Mouse (Mus musculus) liver, embryonic 13.5 days (tissue): ENCODE measurements at regions not wholly inside any gene's neighbourhood (a gene's known extent, or its start where the extent isn't known, plus 50 kb on each side); places are given as distances from the start of the nearest gene placed in this dataset.

Experiments used
- ATAC-seq: fragments of 200-750 bp; cut with Nextera tagmentation; 2 replicates; pipeline ENCODE4 v1.8.0; 2017; ENCODE audit warnings: low read depth, mild to moderate bottlenecking, moderate number of reproducible peaks, moderate library complexity
- DNase-seq: peaks from one replicate; pipeline ENCODE4 v3.0.0; 2022
- H3K27ac ChIP-seq: fragments of 300-500 bp; sonication (generic); 2 replicates; pipeline ENCODE4 v1.5.1; 2015; ENCODE audit warnings: moderate library complexity, mild to moderate bottlenecking, inconsistent platforms
- H3K27me3 ChIP-seq: fragments of 300-500 bp; sonication (generic); 2 replicates; pipeline ENCODE4 v1.6.1; 2015; ENCODE audit warnings: mild to moderate bottlenecking, inconsistent platforms
- H3K36me3 ChIP-seq: fragments of 300-500 bp; sonication (generic); 2 replicates; pipeline ENCODE4 v1.6.1; 2015; ENCODE audit warnings: mild to moderate bottlenecking, inconsistent platforms
- H3K4me1 ChIP-seq: fragments of 300-500 bp; sonication (generic); replicated peaks from 2 replicates; pipeline ENCODE4 v1.6.1; 2015; ENCODE audit warnings: inconsistent platforms
- H3K4me2 ChIP-seq: fragments of 300-500 bp; sonication (generic); 2 replicates; pipeline ENCODE4 v1.6.1; 2015; ENCODE audit warnings: inconsistent platforms, mild to moderate bottlenecking, moderate library complexity
- H3K4me3 ChIP-seq: fragments of 300-500 bp; sonication (generic); replicated peaks from 2 replicates; pipeline ENCODE4 v1.5.1; 2015; ENCODE audit warnings: mild to moderate bottlenecking, inconsistent platforms
- H3K9ac ChIP-seq: fragments of 300-500 bp; sonication (generic); 2 replicates; pipeline ENCODE4 v1.6.1; 2015; ENCODE audit warnings: mild to moderate bottlenecking, inconsistent platforms
- H3K9me3 ChIP-seq: fragments of 300-500 bp; sonication (generic); replicated peaks from 2 replicates; pipeline ENCODE4 v1.6.1; 2016; ENCODE audit warnings: inconsistent platforms
- WGBS: fragments of 180-500 bp; shearing (Covaris S2); methylation state at CpG from one replicate; pipeline ENCODE4 v1.1.7; 2015; ENCODE audit not compliant: insufficient replicate concordance; 5-methylcytosine and 5-hydroxymethylcytosine counted together

DNA sequence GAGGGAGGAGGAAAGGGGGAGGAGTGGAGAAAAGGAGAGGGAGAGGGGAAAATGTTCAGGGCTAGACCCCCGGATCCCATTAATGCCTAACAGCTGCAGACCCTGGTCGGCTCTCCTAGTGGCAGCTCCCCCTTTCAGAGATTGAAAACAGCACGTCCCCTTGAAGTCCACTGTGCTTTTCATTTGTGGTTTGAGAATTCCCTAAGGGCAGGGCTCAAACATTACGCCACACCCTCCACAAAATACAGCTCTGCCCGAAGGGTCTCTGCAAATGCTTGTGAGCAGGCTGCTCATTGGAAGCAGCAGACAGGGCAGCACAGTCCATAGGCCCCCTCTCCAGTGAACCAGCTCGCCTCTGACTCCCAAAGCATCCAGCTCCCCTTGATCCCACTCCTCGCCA is 159.3 kb upstream of the Ctnnb1 start:
- Histone ChIP-seq H3K36me3 (no peaks in the 10 kb centered on the region), H3K9ac (no peak overlapping the region), H3K4me1 (peaks cover 18% of the 10 kb centered on the region), H3K9me3 (no peaks in the 10 kb centered on the region), H3K4me2 (no peak overlapping the region), H3K27me3 (no peaks in the 10 kb centered on the region), H3K4me3 (no peak overlapping the region), H3K27ac (no peak overlapping the region)
- ATAC-seq (no peak), DNase-seq (no peak)
- 38% methylated on average over 7 of the region's 7 CpGs for WGBS

DNA sequence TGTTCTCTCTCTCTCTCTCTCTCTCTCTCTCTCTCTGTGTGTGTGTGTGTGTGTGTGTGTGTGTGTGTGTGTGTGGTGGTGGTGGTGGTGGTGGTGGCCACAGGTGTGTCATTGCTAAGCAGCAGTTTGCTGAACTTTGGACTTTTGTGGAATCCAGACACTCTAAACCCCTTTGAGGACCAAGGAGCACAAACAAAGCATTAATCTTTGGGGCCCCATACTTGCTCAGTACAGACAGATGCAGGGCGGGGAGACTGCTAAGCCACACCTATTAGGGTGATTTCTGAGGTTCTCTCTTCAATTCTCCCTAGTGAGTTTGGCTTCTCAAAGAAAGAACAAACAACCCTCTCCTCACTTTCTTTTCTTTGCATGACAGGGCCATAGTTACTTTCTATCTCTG is 158.1 kb upstream of the Ctnnb1 start:
- H3K4me2 ChIP-seq = no peak overlapping the region
- H3K9me3 ChIP-seq = no peaks in the 10 kb centered on the region
- peaks cover 24% of the 10 kb centered on the region for H3K4me1 ChIP-seq
- 21% methylated on average over 1 of the region's 1 CpGs for WGBS
- H3K4me3 ChIP-seq = no peak overlapping the region
- no peak overlapping the region for H3K27ac ChIP-seq
- H3K36me3 ChIP-seq = no peaks in the 10 kb centered on the region
- H3K9ac ChIP-seq = no peak overlapping the region
- ATAC-seq = no peak
- DNase-seq = no peak
- no peaks in the 10 kb centered on the region for H3K27me3 ChIP-seq

DNA sequence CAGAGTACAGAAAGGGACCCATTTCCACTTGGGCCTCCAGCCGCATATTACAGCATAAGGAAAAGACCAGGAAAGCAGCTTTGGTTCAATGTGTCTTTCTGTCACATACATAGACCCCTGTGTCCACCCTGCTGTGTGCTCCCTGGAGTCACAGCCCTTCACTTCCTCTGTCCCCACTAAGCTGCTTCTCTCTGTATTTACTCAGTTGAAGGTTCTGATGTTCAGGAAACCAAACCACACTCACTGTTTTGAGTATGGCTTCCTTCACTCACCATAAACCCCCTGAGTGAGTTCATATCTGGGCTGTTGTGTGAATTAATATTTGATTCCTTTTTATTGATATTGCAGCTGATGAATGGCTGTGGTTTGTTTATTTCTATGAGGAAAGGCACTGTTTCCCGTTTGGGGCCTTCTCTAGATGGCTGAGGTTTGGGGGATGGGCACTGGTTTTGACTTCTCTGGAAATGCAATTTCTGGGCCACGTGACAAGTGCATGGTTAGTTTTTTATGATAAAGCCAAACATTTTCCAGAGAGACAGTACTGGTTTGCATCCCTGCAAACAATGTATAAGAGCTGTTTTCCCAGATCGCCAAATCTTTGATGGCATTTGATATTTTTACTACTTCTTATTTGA is 157.0 kb upstream of the Ctnnb1 start:
- Histone ChIP-seq H3K36me3 (no peaks in the 10 kb centered on the region), H3K4me1 (peaks cover 35% of the 10 kb centered on the region), H3K27ac (no peak overlapping the region), H3K4me2 (no peak overlapping the region), H3K4me3 (no peak overlapping the region), H3K9ac (no peak overlapping the region), H3K27me3 (no peaks in the 10 kb centered on the region), H3K9me3 (no peaks in the 10 kb centered on the region)
- ATAC-seq = no peak
- WGBS = 37% methylated on average over 4 of the region's 4 CpGs
- no peak for DNase-seq

DNA sequence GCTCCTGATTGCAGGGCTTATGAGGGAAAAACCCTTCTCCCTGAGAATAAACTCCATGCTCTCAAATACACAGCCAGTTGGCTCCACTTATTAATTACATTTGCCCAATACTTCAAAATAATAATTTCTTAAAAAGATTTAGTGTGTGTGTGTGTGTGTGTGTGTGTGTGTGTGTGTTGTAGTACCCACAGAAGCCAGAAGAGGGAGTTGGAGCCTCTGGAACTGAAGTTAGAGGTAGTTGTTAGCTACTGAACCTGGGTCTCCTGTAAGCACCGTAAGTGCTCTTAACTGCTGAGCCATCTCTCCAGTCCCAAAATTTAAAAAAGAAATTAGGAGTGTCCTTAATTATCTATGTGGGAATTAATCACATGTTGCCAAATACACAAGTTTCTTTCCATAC is 154.8 kb upstream of the Ctnnb1 start:
- H3K9ac ChIP-seq = no peak overlapping the region
- no peaks in the 10 kb centered on the region for H3K27me3 ChIP-seq
- ATAC-seq (no peak), DNase-seq (no peak)
- no peaks in the 10 kb centered on the region for H3K9me3 ChIP-seq
- peaks cover 39% of the 10 kb centered on the region for H3K4me1 ChIP-seq
- no peak overlapping the region for H3K4me2 ChIP-seq
- no peaks in the 10 kb centered on the region for H3K36me3 ChIP-seq
- H3K27ac ChIP-seq = no peak overlapping the region
- no peak overlapping the region for H3K4me3 ChIP-seq
- 92% methylated on average over 1 of the region's 1 CpGs for WGBS

DNA sequence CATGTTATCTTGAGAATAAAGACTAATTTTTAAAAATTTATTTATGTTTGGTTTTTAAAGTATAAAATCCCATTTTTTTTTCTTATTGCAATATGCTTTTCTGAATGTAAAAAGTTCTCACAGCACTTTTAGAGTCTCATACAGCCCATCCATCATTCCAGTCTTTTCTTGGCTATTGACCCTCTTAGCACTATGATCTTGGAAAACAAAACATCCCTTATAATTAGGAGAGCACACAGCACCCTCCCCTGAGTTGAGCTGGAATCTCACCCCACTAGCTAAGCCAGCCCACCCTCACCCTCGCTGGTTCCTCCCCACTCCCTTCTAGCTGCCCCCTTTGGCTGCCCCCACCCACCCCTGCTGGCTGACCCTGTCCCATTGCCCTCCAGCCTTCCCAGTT is 154.2 kb upstream of the Ctnnb1 start:
- Histone ChIP-seq H3K9me3 (no peaks in the 10 kb centered on the region), H3K4me1 (peaks cover 39% of the 10 kb centered on the region), H3K27ac (0 out of 2 replicates have a peak overlapping the region, but pooled peaks have one; percentile 48), H3K27me3 (no peaks in the 10 kb centered on the region), H3K9ac (no peak overlapping the region), H3K4me2 (no peak overlapping the region), H3K36me3 (no peaks in the 10 kb centered on the region), H3K4me3 (no peak overlapping the region)
- 20% methylated on average over 1 of the region's 1 CpGs for WGBS
- ATAC-seq (no peak), DNase-seq (no peak)

DNA sequence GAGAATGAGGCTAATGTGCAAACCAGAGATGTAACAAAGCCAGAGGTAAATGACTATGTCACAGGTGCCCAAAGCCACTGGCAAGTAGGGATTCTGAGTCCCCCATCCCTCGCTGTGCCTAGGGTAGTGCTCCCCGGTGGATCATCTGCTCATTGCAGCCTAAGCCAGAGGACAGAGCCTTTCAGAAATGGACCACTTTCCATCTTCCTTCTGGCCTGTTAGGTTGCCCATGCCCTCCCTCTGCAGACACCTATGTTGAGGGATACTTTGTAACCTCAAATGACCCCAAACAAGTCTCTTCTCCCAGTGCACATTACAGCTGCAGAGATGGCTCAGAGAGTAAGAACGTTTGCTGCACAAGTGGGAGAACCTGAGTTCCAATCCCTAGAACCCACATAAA is 153.3 kb upstream of the Ctnnb1 start:
- Histone ChIP-seq H3K27me3 (no peaks in the 10 kb centered on the region), H3K4me2 (no peak overlapping the region), H3K9ac (no peak overlapping the region), H3K4me1 (peaks cover 34% of the 10 kb centered on the region), H3K4me3 (no peak overlapping the region), H3K36me3 (no peaks in the 10 kb centered on the region), H3K9me3 (no peaks in the 10 kb centered on the region), H3K27ac (peak overlapping the region; percentile 48; the same call in 1 of the 2 replicates)
- 37% methylated on average over 3 of the region's 3 CpGs for WGBS
- ATAC-seq (peak; percentile 16; the same call in 1 of the 2 replicates), DNase-seq (no peak)

DNA sequence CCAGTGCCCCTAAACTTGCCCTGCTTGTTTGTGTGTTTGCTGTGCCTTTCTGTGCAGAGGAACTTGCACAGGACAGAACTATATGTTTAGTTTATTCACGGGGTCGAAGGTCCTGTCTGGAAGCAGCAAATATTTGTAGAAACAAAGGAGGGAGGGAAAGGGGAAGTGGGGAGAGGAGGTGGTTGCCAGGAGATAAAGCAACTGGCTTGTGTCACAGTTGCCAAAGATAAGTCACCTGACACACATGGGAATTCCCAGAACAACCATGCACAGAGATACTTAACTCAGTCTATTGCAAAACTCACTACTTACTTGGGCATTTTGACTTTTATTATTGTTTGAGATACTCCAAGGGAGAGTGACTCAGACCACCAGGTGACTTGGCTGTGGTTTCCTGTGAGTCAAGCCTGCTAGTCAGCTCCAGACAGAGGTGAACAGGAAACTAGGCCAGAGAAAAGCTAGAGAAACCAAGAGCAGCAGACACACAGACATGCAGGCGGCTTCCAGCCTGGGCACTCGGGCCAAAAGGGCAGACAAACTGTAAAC is 152.5 kb upstream of the Ctnnb1 start:
- no peak overlapping the region for H3K4me2 ChIP-seq
- DNase-seq = peak; percentile 14
- peak overlapping the region; percentile 48 for H3K27ac ChIP-seq
- ATAC-seq = peak; percentile 63
- WGBS = 4% methylated on average over 4 of the region's 4 CpGs
- no peaks in the 10 kb centered on the region for H3K9me3 ChIP-seq
- no peaks in the 10 kb centered on the region for H3K36me3 ChIP-seq
- no peak overlapping the region for H3K9ac ChIP-seq
- H3K27me3 ChIP-seq = no peaks in the 10 kb centered on the region
- no peak overlapping the region for H3K4me3 ChIP-seq
- peaks cover 28% of the 10 kb centered on the region for H3K4me1 ChIP-seq

DNA sequence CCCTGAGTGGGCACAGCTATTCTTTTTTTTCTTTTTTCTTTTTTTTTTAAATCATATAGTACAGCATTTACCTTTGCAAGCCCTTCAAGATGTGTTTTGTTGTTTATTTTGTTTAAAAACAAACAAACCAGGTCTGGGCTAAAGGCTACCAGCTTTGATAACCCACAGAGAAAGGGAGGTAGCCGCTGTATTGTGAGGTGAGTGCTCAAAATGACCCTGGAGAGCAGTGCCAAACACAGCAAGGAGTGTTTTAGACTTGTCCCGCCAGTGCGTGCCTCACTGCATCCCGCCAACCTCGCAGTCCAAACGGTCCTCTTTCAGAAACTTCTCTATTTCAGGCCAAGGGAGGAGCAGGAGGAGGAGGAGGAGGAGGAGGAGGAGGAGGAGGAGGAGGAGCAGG is 152.0 kb upstream of the Ctnnb1 start:
- 11% methylated on average over 6 of the region's 6 CpGs for WGBS

DNA sequence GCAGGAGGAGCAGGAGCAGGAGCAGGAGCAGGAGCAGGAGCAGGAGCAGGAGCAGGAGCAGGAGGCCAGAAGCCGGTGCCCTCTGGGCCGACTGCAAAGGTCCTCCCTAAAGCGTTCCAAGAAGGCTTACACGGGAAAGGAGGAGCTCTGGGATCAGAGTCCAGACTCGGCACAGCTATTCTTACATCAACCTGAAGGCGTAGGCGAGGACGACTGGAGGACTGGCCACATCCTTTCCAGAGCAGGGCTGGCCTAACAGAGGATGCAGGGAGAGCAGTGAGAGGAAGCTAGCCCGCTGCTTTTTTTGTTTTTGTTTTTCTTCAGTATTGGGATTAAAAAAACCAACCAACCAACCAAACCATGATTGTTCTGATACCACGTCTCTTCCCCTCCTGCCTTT is 151.5 kb upstream of the Ctnnb1 start:
- ATAC-seq = no peak
- Histone ChIP-seq H3K9ac (no peak overlapping the region), H3K4me1 (peaks cover 22% of the 10 kb centered on the region), H3K9me3 (no peaks in the 10 kb centered on the region), H3K36me3 (no peaks in the 10 kb centered on the region), H3K4me3 (no peak overlapping the region), H3K27me3 (no peaks in the 10 kb centered on the region), H3K27ac (no peak overlapping the region), H3K4me2 (no peak overlapping the region)
- no peak for DNase-seq
- 29% methylated on average over 10 of the region's 10 CpGs for WGBS

More for the DNA sequence above, 152.0 kb upstream of the Ctnnb1 start:
- no peak for DNase-seq
- Histone ChIP-seq H3K27ac (peak overlapping the region; percentile 44), H3K27me3 (no peaks in the 10 kb centered on the region), H3K4me1 (peaks cover 23% of the 10 kb centered on the region), H3K4me3 (no peak overlapping the region), H3K9ac (no peak overlapping the region), H3K36me3 (no peaks in the 10 kb centered on the region), H3K9me3 (no peaks in the 10 kb centered on the region), H3K4me2 (no peak overlapping the region)
- no peak for ATAC-seq

DNA sequence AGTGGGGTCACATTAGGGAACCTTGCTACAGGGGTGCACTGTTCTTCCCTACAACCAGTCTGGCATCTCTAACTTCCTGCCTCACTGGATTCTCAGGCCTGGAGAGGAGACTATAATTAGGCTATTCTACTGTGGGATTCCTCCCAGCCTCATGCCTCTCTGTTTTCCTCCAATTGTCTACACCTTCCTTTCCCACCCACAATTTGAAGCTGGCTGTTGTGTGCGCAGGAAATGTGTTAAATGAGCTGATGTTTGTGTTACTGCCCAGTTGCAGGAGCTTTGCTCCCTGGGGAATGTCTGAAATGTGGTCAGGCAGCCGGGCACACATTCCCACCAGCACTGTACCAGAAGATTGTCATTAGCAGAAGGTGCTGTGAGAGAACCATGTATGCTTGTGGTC is 150.6 kb upstream of the Ctnnb1 start:
- no peaks in the 10 kb centered on the region for H3K27me3 ChIP-seq
- peak overlapping the region; percentile 32; the same call in 1 of the 2 replicates for H3K27ac ChIP-seq
- H3K9ac ChIP-seq = no peak overlapping the region
- peaks cover 22% of the 10 kb centered on the region for H3K4me1 ChIP-seq
- H3K36me3 ChIP-seq = no peaks in the 10 kb centered on the region
- H3K4me3 ChIP-seq = no peak overlapping the region
- WGBS = 39% methylated on average over 2 of the region's 2 CpGs
- no peaks in the 10 kb centered on the region for H3K9me3 ChIP-seq
- no peak overlapping the region for H3K4me2 ChIP-seq
- DNase-seq (no peak), ATAC-seq (no peak)

DNA sequence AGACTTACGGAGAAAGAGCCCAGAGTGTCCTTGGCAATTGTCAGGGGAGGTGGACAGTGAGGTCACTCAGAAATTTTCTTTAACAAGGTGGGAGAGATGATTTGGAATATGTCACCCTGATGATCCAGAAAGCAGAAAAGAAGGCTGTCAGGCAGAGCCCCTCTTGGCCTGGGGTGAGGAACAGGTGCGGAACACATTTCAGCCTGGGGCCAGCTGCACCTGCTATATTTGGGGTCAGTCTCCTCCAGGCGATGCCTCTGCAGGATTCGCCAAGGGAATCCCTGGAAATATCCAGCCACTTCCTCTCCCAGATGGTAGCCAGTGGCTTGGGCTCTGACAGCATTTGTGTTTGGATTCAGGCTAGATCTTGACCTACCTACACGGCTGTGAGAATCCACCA is 134.8 kb upstream of the Ctnnb1 start:
- no peak overlapping the region for H3K9ac ChIP-seq
- peaks cover 8% of the 10 kb centered on the region; the same call in 1 of the 2 replicates for H3K9me3 ChIP-seq
- no peak overlapping the region for H3K27ac ChIP-seq
- no peak overlapping the region for H3K4me2 ChIP-seq
- H3K4me3 ChIP-seq = no peak overlapping the region
- DNase-seq (no peak), ATAC-seq (no peak)
- H3K4me1 ChIP-seq = no peaks in the 10 kb centered on the region
- WGBS = 75% methylated on average over 5 of the region's 5 CpGs
- H3K27me3 ChIP-seq = no peaks in the 10 kb centered on the region
- no peaks in the 10 kb centered on the region for H3K36me3 ChIP-seq
